Mouse (Mus musculus) heart, postnatal 14 days (tissue): ENCODE measurements around the gene Sparcl1. TPM values are rescaled to one million over a fixed set of nuclear protein-coding genes. Genes with fewer than 3 reads are reported as not detected.

Experiments used
- DNase-seq, 2 experiments: peaks; one replicate each; pipeline ENCODE4 v3.0.0; 2021 to 2022
- intact Hi-C: fragments of 180-260 bp; cut with DNase I; formaldehyde crosslinking; loops from one replicate; pipeline ENCODE4 v1.15.1; 2025
- long read RNA-seq, 2 experiments: library from polyadenylated mRNA; stranded (forward); transcript quantifications; one replicate each; pipeline ENCODE4 v2.0.0; 2021
- total RNA-seq, 2 experiments: library from RNA; stranded (reverse); gene quantifications; 2 replicates each; pipeline ENCODE4 v1.2.3; 2021

Gene Sparcl1
- total RNA-seq = 100 to 1,000 TPM; 335 to 337 TPM
- long read RNA-seq, experiment 1, transcript Sparcl1-201 (11 exons, 2,759 nt) = major isoform, 423 of 475 reads
- long read RNA-seq, experiment 1, partial matches to known transcripts = 34 of 475 reads
- long read RNA-seq, experiment 1, other reads (novel, unspliced or antisense) = 18 of 475 reads
- long read RNA-seq, experiment 2, transcript Sparcl1-201 (11 exons, 2,759 nt) = major isoform, 423 of 480 reads
- long read RNA-seq, experiment 2, partial matches to known transcripts = 30 of 480 reads
- long read RNA-seq, experiment 2, other reads (novel, unspliced or antisense) = 27 of 480 reads

- intact Hi-C loops = loop anchor here (2.0 kb wide), 1 partner anchor 17 kb away; no protein-coding TSS in a partner anchor
- peak; percentile 51 to 63 for DNase-seq
Observed at GRCm38 (mm10) chr5:104113491-104114172, at the start of gene Sparcl1. Gene Sparcl1 (minus strand): TSS chr5:104113733.

GRCm38 (mm10) chr5:104161390-104161789, 47.9 kb upstream of the Sparcl1 start:
- intact Hi-C loops = no loop called here
- peak; percentile 23 to 41 for DNase-seq

- intact Hi-C loops = no loop called here
Observed at GRCm38 (mm10) chr5:104160581-104160980, 47.0 kb upstream of the Sparcl1 start.

GRCm38 (mm10) chr5:104158332-104159052, 45.0 kb upstream of the Sparcl1 start:
- DNase-seq = peak in 1 of 2 experiments; percentile 4
- intact Hi-C loops = no loop called here

More at GRCm38 (mm10) chr5:104160581-104160980, 47.0 kb upstream of the Sparcl1 start:
- no peak for DNase-seq

- no peak for DNase-seq
- intact Hi-C loops = no loop called here
Observed at GRCm38 (mm10) chr5:104157701-104158100, 44.2 kb upstream of the Sparcl1 start.

GRCm38 (mm10) chr5:104150196-104150595, 36.7 kb upstream of the Sparcl1 start:
- DNase-seq = no peak
- intact Hi-C loops = no loop called here

- intact Hi-C loops = no loop called here
- DNase-seq = peak in 1 of 2 experiments; percentile 13
Observed at GRCm38 (mm10) chr5:104149349-104149748, 35.8 kb upstream of the Sparcl1 start.

- intact Hi-C loops = no loop called here
- DNase-seq = no peak
Observed at GRCm38 (mm10) chr5:104144057-104144456, 30.5 kb upstream of the Sparcl1 start.

- intact Hi-C loops = no loop called here
- DNase-seq = no peak
Observed at GRCm38 (mm10) chr5:104141067-104141466, 27.5 kb upstream of the Sparcl1 start.

GRCm38 (mm10) chr5:104137920-104138541, 24.5 kb upstream of the Sparcl1 start:
- no peak for DNase-seq
- intact Hi-C loops = no loop called here

- intact Hi-C loops = loop anchor here (5.0 kb wide), 1 partner anchor 84 kb away; no protein-coding TSS in a partner anchor
- no peak for DNase-seq
Observed at GRCm38 (mm10) chr5:104133752-104134151, 20.2 kb upstream of the Sparcl1 start.

GRCm38 (mm10) chr5:104131544-104131943, 18.0 kb upstream of the Sparcl1 start:
- intact Hi-C loops = loop anchor here (2.0 to 5.0 kb wide), 4 partner anchors 19 to 201 kb away; partner anchors contain the start of gene Sparcl1
- peak in 1 of 2 experiments; percentile 45 for DNase-seq

GRCm38 (mm10) chr5:104130891-104131290, 17.4 kb upstream of the Sparcl1 start:
- intact Hi-C loops = loop anchor here (2.0 to 5.0 kb wide), 4 partner anchors 18 to 202 kb away; partner anchors contain the start of gene Sparcl1
- DNase-seq = no peak

- intact Hi-C loops = no loop called here
- peak; percentile 37 to 46 for DNase-seq
Observed at GRCm38 (mm10) chr5:104128281-104129031, 14.9 kb upstream of the Sparcl1 start.

- intact Hi-C loops = no loop called here
- no peak for DNase-seq
Observed at GRCm38 (mm10) chr5:104127351-104127750, 13.8 kb upstream of the Sparcl1 start.

- no peak for DNase-seq
- intact Hi-C loops = no loop called here
Observed at GRCm38 (mm10) chr5:104126561-104127320, 13.2 kb upstream of the Sparcl1 start.

GRCm38 (mm10) chr5:104124016-104124658, 10.6 kb upstream of the Sparcl1 start:
- no peak for DNase-seq
- intact Hi-C loops = no loop called here

GRCm38 (mm10) chr5:104115890-104116289, 2.4 kb upstream of the Sparcl1 start:
- intact Hi-C loops = no loop called here

More at GRCm38 (mm10) chr5:104115890-104116289, 2.4 kb upstream of the Sparcl1 start:
- peak in 1 of 2 experiments; percentile 65 for DNase-seq
